Mouse (Mus musculus) adrenal gland, adult 2 months (tissue): ENCODE measurements around the gene Yars2. TPM values are rescaled to one million over a fixed set of nuclear protein-coding genes. Genes with fewer than 3 reads are reported as not detected.
"Not testable (repeated sequence)": the region's sequence is repeated elsewhere in the genome, so short reads cannot be mapped to it uniquely, and the experiment has no call there.

Experiments used
- DNase-seq: peaks from one replicate; pipeline ENCODE4 v3.0.0; 2021
- long read RNA-seq: library from polyadenylated mRNA; stranded (forward); transcript quantifications from one replicate; pipeline ENCODE4 v2.0.0, GENCODE M21; 2021
- polyA plus RNA-seq: library from polyadenylated mRNA; depleted of rRNA; stranded (reverse); fragments of >200 nt; gene quantifications from 2 replicates; pipeline ENCODE4 v1.2.3, GENCODE M21; 2012; rRNA removed
- total RNA-seq, 2 experiments: library from RNA; stranded (reverse); gene quantifications; 2 replicates each; pipeline ENCODE4 v1.2.3; 2021

Gene Yars2
- total RNA-seq (10 to 100 TPM; 33.1 to 37.7 TPM), polyA plus RNA-seq (69.5 and 88.0 TPM in 2 replicates)
- long read RNA-seq, transcript Yars2-203 (5 exons, 1,528 nt) = minor isoform, 10 of 50 reads
- long read RNA-seq, transcript Yars2-201 (5 exons, 1,574 nt) = major isoform, 33 of 50 reads
- long read RNA-seq, partial matches to known transcripts = 0 of 50 reads
- long read RNA-seq, other reads (novel, unspliced or antisense) = 5 of 50 reads

DNA sequence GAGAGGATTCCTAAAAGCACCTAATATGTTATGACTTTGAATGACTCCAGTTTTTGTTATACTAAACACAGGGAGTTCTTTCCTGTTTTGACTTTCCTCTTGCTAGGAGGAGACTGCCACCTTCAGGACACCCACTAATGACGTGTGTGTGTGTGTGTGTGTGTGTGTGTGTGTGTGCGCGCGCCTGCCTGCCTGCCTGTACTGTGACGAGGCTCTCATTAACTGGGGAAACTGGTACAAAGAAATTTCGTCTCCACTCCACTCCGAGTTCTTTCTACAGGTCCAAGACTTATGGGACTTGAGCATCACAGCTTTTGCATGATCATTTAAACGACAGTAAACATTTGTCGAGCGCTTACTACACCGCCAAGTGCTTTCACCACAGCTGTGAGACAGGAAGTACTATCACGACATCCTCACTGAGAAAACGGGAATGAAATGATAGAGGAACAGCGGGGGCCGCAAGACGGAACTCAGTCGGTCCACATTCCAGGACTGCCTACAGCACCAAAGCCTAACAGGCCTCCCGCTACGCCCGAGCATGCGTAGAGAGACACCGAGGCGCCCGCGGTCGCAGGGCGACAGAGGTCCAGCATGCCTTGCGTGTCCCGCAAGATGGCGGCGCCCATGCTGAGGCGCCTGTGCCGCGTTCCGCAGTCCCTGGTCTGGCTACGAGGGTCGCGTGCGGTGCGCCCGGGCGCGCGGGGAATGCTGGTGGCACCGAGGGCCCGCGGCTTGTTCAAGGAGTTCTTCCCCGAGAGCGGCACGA is at the start of gene Yars2:
Yars2 (plus strand) TSS at position 597 of the 769 bp plus-strand sequence.
- peak; percentile 94 for DNase-seq

DNA sequence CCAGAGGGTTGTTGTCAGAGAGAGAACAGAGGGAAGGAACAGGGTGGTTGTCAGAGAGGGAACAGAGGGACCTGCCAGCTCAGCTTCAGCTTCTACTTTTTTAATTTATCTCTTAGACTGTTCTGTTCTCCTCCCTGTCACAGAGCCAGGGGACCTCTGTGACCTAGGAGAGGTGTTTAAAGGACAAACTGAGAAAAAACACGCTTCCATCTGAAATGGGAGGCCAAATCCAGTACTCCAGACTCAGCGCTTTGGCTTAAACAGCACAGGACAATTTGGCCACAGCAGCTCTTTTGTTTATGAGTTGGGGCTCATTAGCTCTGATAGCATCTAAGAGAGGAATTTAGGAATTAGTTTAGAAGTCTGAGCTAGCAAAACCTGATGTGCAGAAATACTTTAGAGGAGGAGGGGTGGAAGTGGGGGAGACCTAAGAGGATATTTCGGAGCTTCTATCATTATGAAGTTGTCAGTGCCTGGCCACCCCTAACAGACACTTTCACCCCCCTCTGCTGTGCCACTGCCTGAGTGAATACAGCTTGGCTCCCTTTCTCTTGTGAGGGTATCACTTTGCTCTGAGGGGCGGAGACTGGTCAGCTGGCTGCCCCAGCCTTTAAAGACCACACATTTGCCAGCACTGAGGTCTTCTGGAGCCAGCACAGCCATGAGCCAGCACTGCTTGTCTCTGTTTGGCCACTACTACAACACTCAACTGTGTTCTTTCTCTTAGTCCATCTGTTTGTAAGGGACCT is 49.3 kb upstream of the Yars2 start:
- no peak for DNase-seq

GRCm38 (mm10) chr16:16255217-16255616 is 47.5 kb upstream of the Yars2 start:
- no peak for DNase-seq

- no peak for DNase-seq
These were observed 46.9 kb upstream of the Yars2 start for GRCm38 (mm10) chr16:16255874-16256273.

DNA sequence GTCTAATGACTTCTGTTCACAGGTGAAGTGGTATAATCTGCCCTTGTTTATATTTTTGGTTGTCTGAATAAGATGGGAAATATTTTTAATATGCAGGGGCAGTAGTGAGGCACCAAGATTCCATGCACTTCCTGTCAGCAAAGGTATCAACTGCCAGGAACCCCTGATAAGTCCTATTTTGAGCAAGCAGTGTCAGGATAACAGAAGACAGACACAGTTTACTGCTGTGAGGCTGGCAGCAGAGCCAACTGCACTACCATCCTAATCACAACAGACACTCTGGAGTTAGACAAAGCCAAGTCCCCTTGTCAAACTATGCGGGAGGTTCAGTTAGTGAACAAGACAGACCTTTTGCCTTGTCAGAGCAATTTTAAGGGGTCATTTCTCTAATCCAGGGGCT is 46.1 kb upstream of the Yars2 start:
- no peak for DNase-seq

- peak; percentile 6 for DNase-seq
These were observed 41.9 kb upstream of the Yars2 start for GRCm38 (mm10) chr16:16260882-16261281.

GRCm38 (mm10) chr16:16261481-16261880 is 41.3 kb upstream of the Yars2 start:
- no peak for DNase-seq

- DNase-seq = no peak
These were observed 40.3 kb upstream of the Yars2 start for GRCm38 (mm10) chr16:16262436-16262835.

DNA sequence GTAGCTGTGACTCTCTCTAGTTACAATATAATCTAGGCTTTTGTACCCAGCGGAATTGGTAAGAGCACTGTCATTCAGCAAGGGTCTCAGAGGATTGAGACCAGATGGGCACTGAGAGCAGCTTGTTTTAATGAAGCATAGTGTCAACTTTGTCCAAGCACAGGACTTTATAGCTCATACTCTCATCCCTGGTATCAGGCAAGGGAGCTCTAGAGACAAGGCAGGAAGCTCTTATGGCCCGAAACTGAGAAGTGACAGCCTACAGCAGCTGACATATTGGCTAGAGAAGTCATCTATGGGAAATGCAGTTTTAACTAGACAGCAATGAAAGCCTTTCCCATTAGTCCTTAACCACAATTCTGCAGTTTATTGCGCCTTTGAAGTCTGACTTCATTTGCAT is 29.8 kb upstream of the Yars2 start:
- DNase-seq = no peak

DNA sequence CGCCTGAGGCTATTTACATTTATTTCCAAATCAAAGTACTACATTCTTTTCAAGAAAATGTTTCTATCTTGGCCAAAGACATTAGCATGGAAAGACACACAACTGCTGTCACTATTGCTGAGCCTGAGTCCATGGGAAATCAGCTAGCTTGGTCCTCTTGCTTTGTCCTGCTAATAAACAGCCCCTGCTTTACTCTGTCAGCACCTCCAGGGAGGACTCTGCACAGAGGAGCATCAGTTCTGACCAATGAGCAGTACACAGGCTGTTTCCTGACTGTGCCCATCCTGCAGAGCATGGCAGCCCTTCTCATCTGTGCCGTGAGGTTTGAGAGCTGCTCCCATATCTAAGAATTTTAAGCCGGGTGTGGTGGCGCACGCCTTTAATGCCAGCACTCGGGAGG is 29.0 kb upstream of the Yars2 start:
- DNase-seq = no peak

DNA sequence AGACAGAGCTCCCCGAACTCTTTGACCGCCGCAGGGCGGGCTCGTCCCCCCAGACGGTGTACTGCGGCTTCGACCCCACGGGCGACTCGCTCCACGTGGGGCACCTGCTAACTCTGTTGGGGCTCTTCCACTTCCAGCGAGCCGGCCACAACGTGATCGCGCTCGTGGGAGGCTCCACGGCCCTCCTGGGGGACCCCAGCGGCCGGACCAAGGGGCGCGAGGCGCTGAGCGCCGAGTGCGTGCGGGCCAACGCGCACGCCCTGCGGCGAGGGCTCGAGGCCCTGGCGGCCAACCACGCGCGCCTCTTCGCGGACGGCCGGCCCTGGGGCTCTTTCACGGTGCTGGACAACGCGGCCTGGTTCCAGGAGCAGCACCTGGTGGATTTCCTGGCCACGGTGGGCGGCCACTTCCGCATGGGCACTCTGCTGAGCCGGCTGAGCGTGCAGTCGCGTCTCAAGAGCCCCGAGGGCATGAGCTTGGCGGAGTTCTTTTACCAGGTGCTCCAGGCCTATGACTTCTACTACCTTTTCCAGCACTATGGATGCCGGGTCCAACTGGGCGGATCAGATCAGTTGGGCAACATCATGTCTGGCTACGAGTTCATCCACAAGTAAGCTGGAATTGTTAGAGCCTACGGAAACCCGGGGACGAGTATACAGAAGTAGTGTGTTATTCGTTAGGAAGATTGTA is 518 bp downstream of the Yars2 start:
- DNase-seq = peak; percentile 76

- no peak for DNase-seq
These were observed 1.1 kb downstream of the Yars2 start for GRCm38 (mm10) chr16:16303888-16304287.

DNA sequence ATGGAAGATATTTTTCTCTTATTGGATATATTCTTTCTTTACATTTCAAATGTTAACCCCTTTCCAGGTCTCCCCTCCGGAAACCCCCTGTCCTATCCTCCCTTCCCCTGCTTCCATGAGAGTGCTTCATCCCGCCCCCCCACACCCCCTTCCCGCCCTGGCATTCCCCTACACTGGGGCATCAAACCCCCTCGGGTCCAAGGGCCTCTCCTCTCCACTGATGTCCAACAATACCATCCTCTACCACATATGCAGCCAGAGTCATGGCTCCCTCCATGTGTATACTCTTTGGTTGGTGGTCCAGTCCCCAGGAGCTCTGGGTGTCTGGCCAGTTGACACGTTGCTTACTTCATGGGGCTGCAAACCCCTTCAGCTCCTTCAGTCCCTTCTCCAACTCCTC is 8.6 kb downstream of the Yars2 start:
- DNase-seq = no peak

GRCm38 (mm10) chr16:16325775-16326336 is 23.1 kb downstream of the Yars2 start:
- DNase-seq = no peak

GRCm38 (mm10) chr16:16346420-16346819 is 43.7 kb downstream of the Yars2 start:
- DNase-seq = no peak

DNA sequence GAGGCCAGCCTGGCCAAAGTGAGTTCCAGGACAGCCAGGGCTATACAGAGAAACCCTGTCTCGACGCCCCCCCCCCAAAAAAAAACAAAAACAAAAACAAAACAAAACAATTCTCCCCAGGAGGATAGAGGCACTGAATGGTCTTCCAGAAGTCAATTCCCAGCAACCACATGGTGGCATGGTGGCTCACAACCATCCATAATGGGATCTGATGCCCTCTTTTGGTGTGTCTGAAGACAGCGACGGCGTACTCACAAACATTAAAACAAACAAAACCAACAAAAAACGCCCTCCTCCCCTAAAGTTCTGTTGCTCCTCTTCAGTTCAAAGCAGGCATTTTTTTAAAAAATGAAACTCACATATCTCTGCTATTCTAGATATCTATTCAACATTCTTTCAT is 55.1 kb downstream of the Yars2 start:
- DNase-seq = peak; percentile 4

DNA sequence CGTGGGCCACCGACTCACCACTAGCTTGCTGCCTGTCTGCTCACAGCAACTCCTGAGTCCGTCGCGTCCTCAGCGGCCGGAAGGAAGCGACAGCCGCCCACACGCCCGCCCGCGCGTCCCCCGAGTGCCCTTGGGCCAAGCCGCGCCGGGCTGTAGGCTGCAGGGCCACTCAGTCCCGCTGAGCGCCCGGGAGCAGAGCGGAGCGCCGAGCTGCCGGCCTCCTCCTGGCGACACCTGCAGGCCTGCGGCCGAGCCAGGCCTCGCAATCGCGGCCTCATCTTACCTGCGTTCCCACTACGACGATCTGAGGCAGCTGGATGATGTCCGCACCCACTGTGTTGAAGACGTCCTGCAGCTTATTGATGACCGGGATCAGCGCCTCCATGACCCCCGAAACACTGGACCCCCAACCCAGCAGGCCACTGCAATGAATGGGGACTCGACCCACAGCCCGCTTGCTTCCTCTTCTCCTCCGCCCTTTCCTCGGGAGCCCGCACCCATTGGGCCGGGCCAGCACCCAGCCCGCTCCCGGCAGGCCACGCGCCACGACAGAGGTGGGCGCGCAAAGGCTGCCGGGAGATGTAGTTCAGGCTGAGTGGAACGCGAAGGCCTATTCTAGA is 55.8 kb downstream of the Yars2 start, which contains the start of gene Dnm1l:
Dnm1l (minus strand) TSS at position 479 of the 620 bp plus-strand sequence.
- peak; percentile 96 for DNase-seq

DNA sequence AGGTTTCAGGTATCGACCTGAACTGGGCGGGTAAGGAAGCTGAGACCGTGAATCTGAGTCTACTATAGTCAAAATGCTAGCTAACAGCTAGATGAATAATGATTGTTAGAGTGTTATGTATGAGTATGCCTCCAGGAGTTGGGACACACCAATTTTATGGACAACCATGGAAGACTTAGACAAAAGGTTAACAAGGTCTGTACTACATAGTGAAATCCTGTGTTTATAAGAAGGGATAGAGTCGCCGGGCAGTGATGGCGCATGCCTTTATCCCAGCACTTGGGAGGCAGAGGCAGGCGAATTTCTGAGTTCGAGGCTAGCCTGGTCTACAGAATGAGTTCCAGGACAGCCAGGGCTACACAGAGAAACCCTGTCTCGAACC is 56.3 kb downstream of the Yars2 start:
- not testable (repeated sequence) for DNase-seq
